Mouse (Mus musculus): ENCODE data around the gene Nwd1. TPM values are rescaled to one million over a fixed set of nuclear protein-coding genes. Genes with fewer than 3 reads are reported as not detected.
"Not testable (repeated sequence)": the region's sequence is repeated elsewhere in the genome, so short reads cannot be mapped to it uniquely, and the experiment has no call there.

The Nwd1 gene
- polyA plus RNA-seq, 2 experiments = 0.15 to 0.21 TPM

DNA sequence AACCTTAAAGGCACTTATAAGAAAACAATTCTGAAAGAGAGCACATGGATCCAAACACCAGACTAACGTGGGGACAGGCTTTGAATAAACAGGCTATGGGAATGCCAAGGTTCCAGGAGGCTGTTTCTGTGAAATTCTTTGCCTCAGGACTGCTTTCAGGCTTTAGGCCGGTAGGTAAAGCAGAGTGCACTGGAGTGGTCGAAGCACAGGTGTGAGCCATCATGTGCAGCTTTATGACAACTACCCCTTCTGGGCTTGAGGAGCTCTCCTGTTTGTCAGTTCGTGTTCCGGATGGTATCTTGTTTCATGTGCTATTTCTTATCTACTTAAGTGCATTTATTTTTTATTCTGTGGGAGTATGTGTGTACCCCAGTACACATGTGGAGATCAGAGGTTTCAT, 30.8 kb downstream of the Nwd1 start:
- no peak for ATAC-seq (ENCODE audit: low FRiP score, low read depth)
- H3K4me3 ChIP-seq (replicated peaks; ENCODE audit: low read length) = no peak overlapping the region
- DNase-seq (ENCODE audit: low spot score) = no peak
- no peak overlapping the region for H3K9ac ChIP-seq (ENCODE audit: low read depth, low read length, severe bottlenecking)
- H3K27me3 ChIP-seq (ENCODE audit: control insufficient read depth, insufficient read depth, low read length) = no peaks in the 10 kb centered on the region
- no peaks in the 10 kb centered on the region for H3K4me1 ChIP-seq (ENCODE audit: control insufficient read depth, insufficient read depth, low read length)
- 68% methylated on average over 5 of the region's 5 CpGs for WGBS
- no peak overlapping the region for H3K27ac ChIP-seq (replicated peaks; ENCODE audit: low read depth, low read length)
- no peaks in the 10 kb centered on the region for H3K36me3 ChIP-seq (ENCODE audit: control insufficient read depth, insufficient read depth, low read length)
- no peak overlapping the region for H3K4me2 ChIP-seq (replicated peaks; ENCODE audit: low read depth, low read length, severe bottlenecking)
- no peak for TF ChIP-seq POLR2A (IDR thresholded peaks at IDR 0.05; ENCODE audit: borderline replicate concordance, extremely low read depth, insufficient read depth, insufficient read length)
- no peaks in the 10 kb centered on the region for H3K9me3 ChIP-seq (ENCODE audit: control insufficient read depth, low read length)

DNA sequence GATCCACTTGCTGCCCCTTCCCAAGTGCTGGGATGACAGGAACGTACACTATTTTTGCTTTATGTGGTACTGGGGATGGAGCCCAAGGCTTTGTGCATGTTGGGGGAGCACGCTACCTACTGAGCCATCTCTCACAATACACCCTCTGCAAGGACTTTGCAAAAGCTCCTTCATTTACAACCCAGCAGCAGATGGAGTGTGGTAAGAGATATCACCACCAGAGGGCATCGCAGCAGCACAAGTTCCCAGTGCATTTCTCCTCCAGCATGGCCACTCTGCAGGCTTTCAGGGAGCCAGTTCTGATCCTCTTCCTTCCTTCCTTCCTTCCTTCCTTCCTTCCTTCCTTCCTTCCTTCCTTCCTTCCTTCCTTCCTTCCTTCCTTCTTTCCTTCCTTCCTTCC, 33.6 kb downstream of the Nwd1 start:
- DNase-seq (ENCODE audit: low spot score) (peak; percentile 66), ATAC-seq (ENCODE audit: low FRiP score, low read depth) (peak; percentile 37; the same call in 1 of the 2 replicates)
- H3K4me2 ChIP-seq (replicated peaks; ENCODE audit: low read depth, low read length, severe bottlenecking) = no peak overlapping the region
- H3K9me3 ChIP-seq (ENCODE audit: control insufficient read depth, low read length) = no peaks in the 10 kb centered on the region
- no peak overlapping the region for H3K4me3 ChIP-seq (replicated peaks; ENCODE audit: low read length)
- 0 out of 2 replicates have a peak, but pooled peaks cover 3% of the 10 kb centered on the region for H3K4me1 ChIP-seq (ENCODE audit: control insufficient read depth, insufficient read depth, low read length)
- WGBS = 7% methylated on average over 3 of the region's 3 CpGs
- TF ChIP-seq POLR2A (IDR thresholded peaks at IDR 0.05; ENCODE audit: borderline replicate concordance, extremely low read depth, insufficient read depth, insufficient read length) = no peak
- H3K27ac ChIP-seq (replicated peaks; ENCODE audit: low read depth, low read length) = no peak overlapping the region
- H3K9ac ChIP-seq (ENCODE audit: low read depth, low read length, severe bottlenecking) = no peak overlapping the region
- H3K27me3 ChIP-seq (ENCODE audit: control insufficient read depth, insufficient read depth, low read length) = no peaks in the 10 kb centered on the region
- H3K36me3 ChIP-seq (ENCODE audit: control insufficient read depth, insufficient read depth, low read length) = no peaks in the 10 kb centered on the region

DNA sequence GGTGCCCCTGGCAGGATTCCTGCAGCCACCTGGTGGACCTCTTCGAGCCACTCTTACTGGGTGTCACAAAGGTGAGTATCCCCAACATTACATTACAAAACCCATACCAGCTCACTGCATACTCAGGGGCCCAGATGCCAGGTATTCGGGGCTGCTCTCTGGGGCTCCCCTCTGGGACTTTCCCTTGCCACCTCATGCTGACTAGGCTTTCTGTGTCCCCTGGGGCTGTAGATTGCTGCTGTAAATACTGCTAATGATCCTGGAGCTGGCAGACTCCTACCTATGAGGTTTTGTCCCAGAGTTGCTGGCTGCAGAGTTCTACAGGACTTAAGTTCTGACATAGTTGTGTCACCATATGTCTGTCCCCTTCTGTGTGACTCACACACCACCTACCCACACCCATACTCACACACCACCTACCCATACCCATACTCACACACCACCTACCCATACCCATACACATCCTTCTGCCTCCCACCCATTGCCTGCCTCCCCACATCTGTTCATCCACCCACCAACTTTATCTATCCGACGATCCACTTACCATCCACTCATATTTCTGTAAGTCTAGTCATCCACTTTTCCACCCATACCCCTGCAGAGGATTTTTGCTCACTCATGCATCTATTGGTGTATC, 35.7 kb downstream of the Nwd1 start:
- no peak overlapping the region for H3K27ac ChIP-seq (replicated peaks; ENCODE audit: low read depth, low read length)
- WGBS = 67% methylated on average over 4 of the region's 4 CpGs

DNA sequence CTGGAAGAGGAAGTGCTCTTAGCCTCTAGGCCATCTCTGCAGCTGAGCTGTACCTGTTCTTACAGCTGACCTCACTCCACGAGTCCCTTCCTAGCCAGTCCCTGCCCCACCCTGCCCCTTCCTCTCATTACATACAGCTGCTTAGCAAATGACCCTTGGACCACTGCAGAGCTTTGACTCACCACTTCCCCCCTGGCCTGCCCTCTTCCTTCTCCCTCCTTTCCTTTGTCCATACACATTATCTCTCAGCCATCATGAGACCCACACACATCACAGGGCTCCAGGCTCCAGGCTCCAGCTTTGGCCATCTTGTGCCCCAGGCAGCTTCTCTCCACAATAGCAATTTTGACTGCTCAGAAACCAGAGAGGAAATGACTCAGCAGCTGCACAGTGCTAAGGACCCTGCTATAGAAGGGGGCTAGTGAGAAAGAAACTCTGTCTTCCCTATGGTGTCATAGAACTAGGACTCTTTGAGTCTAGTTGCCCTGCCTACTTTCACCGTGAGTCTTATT, 36.6 kb downstream of the Nwd1 start:
- H3K9me3 ChIP-seq (ENCODE audit: control insufficient read depth, low read length) = no peaks in the 10 kb centered on the region
- H3K4me2 ChIP-seq (replicated peaks; ENCODE audit: low read depth, low read length, severe bottlenecking) = no peak overlapping the region
- 0 out of 2 replicates have a peak, but pooled peaks cover 3% of the 10 kb centered on the region for H3K4me1 ChIP-seq (ENCODE audit: control insufficient read depth, insufficient read depth, low read length)
- no peaks in the 10 kb centered on the region for H3K27me3 ChIP-seq (ENCODE audit: control insufficient read depth, insufficient read depth, low read length)
- no peak overlapping the region for H3K27ac ChIP-seq (replicated peaks; ENCODE audit: low read depth, low read length)
- TF ChIP-seq POLR2A (IDR thresholded peaks at IDR 0.05; ENCODE audit: borderline replicate concordance, extremely low read depth, insufficient read depth, insufficient read length) = no peak
- 35% methylated on average over 2 of the region's 2 CpGs for WGBS
- no peak overlapping the region for H3K9ac ChIP-seq (ENCODE audit: low read depth, low read length, severe bottlenecking)
- H3K36me3 ChIP-seq (ENCODE audit: control insufficient read depth, insufficient read depth, low read length) = no peaks in the 10 kb centered on the region
- no peak overlapping the region for H3K4me3 ChIP-seq (replicated peaks; ENCODE audit: low read length)
- no peak for ATAC-seq (ENCODE audit: low FRiP score, low read depth)
- DNase-seq (ENCODE audit: low spot score) = no peak

More for the DNA sequence above, 35.7 kb downstream of the Nwd1 start:
- DNase-seq (ENCODE audit: low spot score) = no peak
- H3K9ac ChIP-seq (ENCODE audit: low read depth, low read length, severe bottlenecking) = no peak overlapping the region
- no peaks in the 10 kb centered on the region for H3K27me3 ChIP-seq (ENCODE audit: control insufficient read depth, insufficient read depth, low read length)
- no peak for TF ChIP-seq POLR2A (IDR thresholded peaks at IDR 0.05; ENCODE audit: borderline replicate concordance, extremely low read depth, insufficient read depth, insufficient read length)
- H3K36me3 ChIP-seq (ENCODE audit: control insufficient read depth, insufficient read depth, low read length) = no peaks in the 10 kb centered on the region
- H3K4me3 ChIP-seq (replicated peaks; ENCODE audit: low read length) = no peak overlapping the region
- no peak for ATAC-seq (ENCODE audit: low FRiP score, low read depth)
- H3K4me2 ChIP-seq (replicated peaks; ENCODE audit: low read depth, low read length, severe bottlenecking) = no peak overlapping the region
- 0 out of 2 replicates have a peak, but pooled peaks cover 3% of the 10 kb centered on the region for H3K4me1 ChIP-seq (ENCODE audit: control insufficient read depth, insufficient read depth, low read length)
- H3K9me3 ChIP-seq (ENCODE audit: control insufficient read depth, low read length) = no peaks in the 10 kb centered on the region

GRCm38 (mm10) chr8:72683572-72684099, 37.1 kb downstream of the Nwd1 start:
- H3K4me2 ChIP-seq (replicated peaks; ENCODE audit: low read depth, low read length, severe bottlenecking); H3K27me3 ChIP-seq (ENCODE audit: control insufficient read depth, insufficient read depth, low read length); ATAC-seq (ENCODE audit: low FRiP score, low read depth); H3K9ac ChIP-seq (ENCODE audit: low read depth, low read length, severe bottlenecking); H3K4me3 ChIP-seq (replicated peaks; ENCODE audit: low read length); H3K9me3 ChIP-seq (ENCODE audit: control insufficient read depth, low read length); H3K27ac ChIP-seq (replicated peaks; ENCODE audit: low read depth, low read length); DNase-seq (ENCODE audit: low spot score); H3K4me1 ChIP-seq (ENCODE audit: control insufficient read depth, insufficient read depth, low read length); H3K36me3 ChIP-seq (ENCODE audit: control insufficient read depth, insufficient read depth, low read length): not testable (repeated sequence)
- WGBS = 93% methylated on average over 5 of the region's 5 CpGs

All from limb, embryonic 14.5 days (tissue).